Mouse (Mus musculus): ENCODE measurements around the gene Fbxl12. TPM values are rescaled to one million over a fixed set of nuclear protein-coding genes. Genes with fewer than 3 reads are reported as not detected.
A peak's percentile ranks its signal among the peaks of the same experiment; 100 is the strongest.

The Fbxl12 gene
- polyA plus RNA-seq, 1 experiment from 2014 or later = 9.1 TPM

DNA sequence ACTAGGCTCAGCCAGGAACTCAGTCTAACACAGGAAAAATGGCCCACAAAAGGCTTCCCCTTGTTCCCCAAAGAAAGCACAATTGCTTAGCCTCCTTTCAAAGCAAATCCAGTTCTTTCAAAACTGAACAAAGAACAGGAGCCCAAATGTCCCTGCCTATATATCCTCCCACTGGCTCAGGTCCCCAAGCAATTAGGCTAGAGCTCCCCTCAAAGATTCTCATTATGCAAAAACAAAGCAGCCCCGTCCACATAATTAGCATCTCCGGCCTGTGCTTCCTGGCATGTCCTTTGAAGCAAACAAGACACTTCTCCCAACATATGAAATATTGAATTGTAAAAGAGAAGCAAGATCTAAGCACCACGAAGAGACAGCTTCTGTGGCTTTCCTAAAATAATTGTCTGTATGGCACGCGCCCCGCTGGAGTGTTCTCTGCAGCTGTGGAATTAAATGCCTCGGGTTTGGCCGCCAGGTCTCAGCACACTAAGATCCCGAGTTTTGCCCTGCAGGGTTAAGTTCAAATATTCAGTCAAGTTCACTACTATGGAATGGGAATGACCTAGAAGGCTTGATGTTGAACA, 35.9 kb upstream of the Fbxl12 start:
- Histone ChIP-seq H3K9ac (ENCODE audit: low read depth, low read length) (no peak overlapping the region), H3K27me3 (replicated peaks; ENCODE audit: control insufficient read depth, insufficient read depth, low read length) (no peaks in the 10 kb centered on the region), H3K4me2 (no peak overlapping the region), H3K9me3 (ENCODE audit: control insufficient read depth, low read length) (no peaks in the 10 kb centered on the region), H3K27ac (ENCODE audit: low read depth, low read length) (no peak overlapping the region), H3K36me3 (ENCODE audit: control insufficient read depth, insufficient read depth, low read length) (no peaks in the 10 kb centered on the region), H3K4me3 (ENCODE audit: low read depth, low read length) (no peak overlapping the region), H3K4me1 (replicated peaks; ENCODE audit: control insufficient read depth, insufficient read depth, low read length) (no peaks in the 10 kb centered on the region)
- ATAC-seq (replicated peaks; ENCODE audit: low FRiP score) = no peak
- WGBS = 78% methylated on average over 9 of the region's 9 CpGs
- DNase-seq (ENCODE audit: low spot score) = no peak

DNA sequence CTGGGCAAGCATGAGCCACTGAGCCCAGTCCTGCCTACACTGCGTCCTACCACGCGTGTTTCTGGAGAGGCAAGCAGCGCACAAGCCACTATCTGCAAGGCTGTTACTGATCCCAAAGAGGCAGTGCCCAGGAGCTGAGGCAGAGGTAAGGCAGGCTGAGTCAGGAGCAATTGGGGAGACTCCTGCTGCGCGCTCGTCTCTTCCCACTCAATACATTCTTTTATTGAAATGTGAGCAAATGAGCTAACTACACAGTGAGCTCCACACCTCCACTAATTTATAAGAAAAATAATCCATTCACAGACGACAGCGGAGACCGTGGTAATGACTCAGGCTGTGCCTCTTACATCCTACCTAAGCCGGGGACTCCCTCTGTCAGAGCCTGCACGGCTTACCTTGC, 33.3 kb upstream of the Fbxl12 start:
- no peak overlapping the region for H3K9ac ChIP-seq (ENCODE audit: low read depth, low read length)
- DNase-seq (ENCODE audit: low spot score) (no peak), ATAC-seq (replicated peaks; ENCODE audit: low FRiP score) (no peak)
- no peak overlapping the region for H3K4me3 ChIP-seq (ENCODE audit: low read depth, low read length)
- H3K27ac ChIP-seq (ENCODE audit: low read depth, low read length) = no peak overlapping the region
- H3K4me2 ChIP-seq = no peak overlapping the region
- H3K27me3 ChIP-seq (replicated peaks; ENCODE audit: control insufficient read depth, insufficient read depth, low read length) = no peaks in the 10 kb centered on the region
- WGBS = 87% methylated on average over 12 of the region's 12 CpGs
- no peaks in the 10 kb centered on the region for H3K9me3 ChIP-seq (ENCODE audit: control insufficient read depth, low read length)
- H3K36me3 ChIP-seq (ENCODE audit: control insufficient read depth, insufficient read depth, low read length) = no peaks in the 10 kb centered on the region
- no peaks in the 10 kb centered on the region for H3K4me1 ChIP-seq (replicated peaks; ENCODE audit: control insufficient read depth, insufficient read depth, low read length)

DNA sequence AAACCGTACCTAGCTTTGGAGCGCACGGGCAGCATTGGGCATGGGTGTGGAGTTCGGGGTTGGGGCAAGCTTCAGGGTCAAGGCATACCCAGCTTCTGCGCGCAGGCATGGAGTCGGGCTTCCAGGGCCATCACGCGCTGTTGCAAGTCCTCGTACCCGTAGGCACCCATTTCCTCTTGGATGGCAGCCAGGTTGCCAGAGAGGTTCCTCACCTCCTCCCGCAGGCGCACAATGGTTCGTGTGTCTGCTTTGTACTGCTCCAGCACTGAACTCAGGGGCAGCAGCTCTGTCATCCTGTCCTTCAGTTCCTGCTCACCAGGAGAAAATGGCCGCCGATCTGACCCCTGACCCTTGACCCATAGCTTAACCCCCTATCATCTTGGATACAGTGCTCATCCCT, 27.5 kb upstream of the Fbxl12 start:
- H3K9me3 ChIP-seq (ENCODE audit: control insufficient read depth, low read length) = no peaks in the 10 kb centered on the region

DNA sequence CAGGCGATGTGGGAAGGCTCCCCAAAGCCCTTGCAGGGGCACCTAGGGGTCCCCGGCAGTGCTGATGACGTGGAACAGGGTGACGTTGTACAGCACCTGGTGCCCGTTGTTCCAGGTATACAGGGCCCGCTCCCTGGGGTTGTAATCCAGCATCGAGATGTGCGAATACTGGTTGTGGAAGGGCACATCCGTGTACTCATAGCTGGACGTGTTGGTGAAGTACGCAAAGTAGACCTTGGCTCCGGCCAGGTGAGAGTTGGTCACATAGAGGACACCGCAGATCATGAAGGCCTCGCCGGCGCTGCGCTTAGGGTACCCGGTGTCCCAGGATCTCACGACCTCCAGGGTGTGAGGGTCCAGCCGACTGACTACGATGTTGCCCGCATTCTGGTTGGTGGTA, 23.5 kb upstream of the Fbxl12 start:
- H3K4me3 ChIP-seq (ENCODE audit: low read depth, low read length) = no peak overlapping the region
- H3K36me3 ChIP-seq (ENCODE audit: control insufficient read depth, insufficient read depth, low read length) = peaks cover 17% of the 10 kb centered on the region
- no peaks in the 10 kb centered on the region for H3K9me3 ChIP-seq (ENCODE audit: control insufficient read depth, low read length)
- H3K27me3 ChIP-seq (replicated peaks; ENCODE audit: control insufficient read depth, insufficient read depth, low read length) = no peaks in the 10 kb centered on the region
- no peak overlapping the region for H3K27ac ChIP-seq (ENCODE audit: low read depth, low read length)
- H3K4me2 ChIP-seq = no peak overlapping the region
- H3K4me1 ChIP-seq (replicated peaks; ENCODE audit: control insufficient read depth, insufficient read depth, low read length) = peaks cover 11% of the 10 kb centered on the region
- WGBS = 90% methylated on average over 22 of the region's 22 CpGs
- ATAC-seq (replicated peaks; ENCODE audit: low FRiP score) (no peak), DNase-seq (ENCODE audit: low spot score) (no peak)
- no peak overlapping the region for H3K9ac ChIP-seq (ENCODE audit: low read depth, low read length)

More for the DNA sequence above, 27.5 kb upstream of the Fbxl12 start:
- H3K27me3 ChIP-seq (replicated peaks; ENCODE audit: control insufficient read depth, insufficient read depth, low read length) = no peaks in the 10 kb centered on the region
- no peaks in the 10 kb centered on the region; the same call in 1 of the 2 replicates for H3K4me1 ChIP-seq (replicated peaks; ENCODE audit: control insufficient read depth, insufficient read depth, low read length)
- WGBS = 89% methylated on average over 16 of the region's 16 CpGs
- no peak overlapping the region for H3K27ac ChIP-seq (ENCODE audit: low read depth, low read length)
- H3K4me2 ChIP-seq = no peak overlapping the region
- H3K9ac ChIP-seq (ENCODE audit: low read depth, low read length) = no peak overlapping the region
- H3K36me3 ChIP-seq (ENCODE audit: control insufficient read depth, insufficient read depth, low read length) = no peaks in the 10 kb centered on the region
- H3K4me3 ChIP-seq (ENCODE audit: low read depth, low read length) = no peak overlapping the region
- DNase-seq (ENCODE audit: low spot score) = no peak
- ATAC-seq (replicated peaks; ENCODE audit: low FRiP score) = no peak

DNA sequence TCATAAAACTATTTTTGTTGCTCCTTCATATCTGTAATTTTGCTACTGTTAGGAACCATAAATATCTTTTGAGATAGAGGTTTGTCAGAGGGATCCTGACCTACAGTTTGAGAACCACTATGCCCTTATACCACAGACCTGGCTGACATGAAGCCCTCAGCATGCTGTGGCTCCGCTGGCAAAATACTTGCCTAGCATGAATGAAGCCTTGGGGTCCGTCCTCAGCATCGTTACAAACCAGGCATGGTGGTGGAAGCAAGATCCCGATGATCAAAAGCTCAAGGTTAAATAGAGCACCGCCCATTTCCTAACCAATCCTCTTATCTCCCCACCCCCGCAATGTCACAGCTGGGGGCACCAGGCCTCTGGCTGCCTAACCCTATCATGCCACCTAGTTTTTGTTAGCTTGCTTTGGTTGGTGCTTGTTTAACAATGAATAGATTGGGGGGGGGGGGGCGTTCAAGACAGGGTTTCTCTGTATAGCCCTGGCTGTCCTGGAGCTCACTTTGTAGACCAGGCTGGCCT, 22.0 kb upstream of the Fbxl12 start:
- H3K27me3 ChIP-seq (replicated peaks; ENCODE audit: control insufficient read depth, insufficient read depth, low read length) = no peaks in the 10 kb centered on the region
- no peak overlapping the region for H3K4me3 ChIP-seq (ENCODE audit: low read depth, low read length)
- H3K4me1 ChIP-seq (replicated peaks; ENCODE audit: control insufficient read depth, insufficient read depth, low read length) = peaks cover 11% of the 10 kb centered on the region
- DNase-seq (ENCODE audit: low spot score) (no peak), ATAC-seq (replicated peaks; ENCODE audit: low FRiP score) (peak; percentile 62)
- peaks cover 30% of the 10 kb centered on the region for H3K36me3 ChIP-seq (ENCODE audit: control insufficient read depth, insufficient read depth, low read length)
- H3K9me3 ChIP-seq (ENCODE audit: control insufficient read depth, low read length) = no peaks in the 10 kb centered on the region
- 8% methylated on average over 7 of the region's 7 CpGs for WGBS
- H3K9ac ChIP-seq (ENCODE audit: low read depth, low read length) = no peak overlapping the region
- no peak overlapping the region for H3K27ac ChIP-seq (ENCODE audit: low read depth, low read length)
- H3K4me2 ChIP-seq = peak overlapping the region; percentile 33; the same call in 1 of the 2 replicates

DNA sequence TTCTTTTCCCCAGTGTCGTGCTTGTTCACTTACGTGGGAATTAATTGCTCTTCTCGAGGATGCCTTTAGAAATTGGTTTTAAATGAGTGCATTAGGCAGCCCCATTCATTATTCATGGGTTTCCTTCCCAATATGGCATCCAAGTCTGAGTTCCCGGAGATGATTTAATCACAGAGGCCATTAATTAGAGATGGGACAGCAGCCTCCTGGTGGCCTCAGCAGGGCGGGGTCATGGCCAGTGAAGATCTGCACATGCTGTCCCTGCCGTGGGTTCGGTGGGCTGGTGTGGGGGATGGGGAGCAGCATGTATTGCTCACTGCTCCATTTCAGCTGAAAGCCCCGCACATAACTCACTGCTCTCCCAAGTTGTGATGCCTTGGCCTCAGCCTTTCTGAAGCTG, 21.4 kb upstream of the Fbxl12 start:
- peaks cover 11% of the 10 kb centered on the region for H3K4me1 ChIP-seq (replicated peaks; ENCODE audit: control insufficient read depth, insufficient read depth, low read length)
- H3K4me2 ChIP-seq = no peak overlapping the region
- H3K4me3 ChIP-seq (ENCODE audit: low read depth, low read length) = no peak overlapping the region
- no peaks in the 10 kb centered on the region for H3K27me3 ChIP-seq (replicated peaks; ENCODE audit: control insufficient read depth, insufficient read depth, low read length)
- 32% methylated on average over 8 of the region's 8 CpGs for WGBS
- H3K36me3 ChIP-seq (ENCODE audit: control insufficient read depth, insufficient read depth, low read length) = peaks cover 33% of the 10 kb centered on the region
- no peaks in the 10 kb centered on the region for H3K9me3 ChIP-seq (ENCODE audit: control insufficient read depth, low read length)
- ATAC-seq (replicated peaks; ENCODE audit: low FRiP score) (no peak), DNase-seq (ENCODE audit: low spot score) (no peak)
- H3K27ac ChIP-seq (ENCODE audit: low read depth, low read length) = no peak overlapping the region
- H3K9ac ChIP-seq (ENCODE audit: low read depth, low read length) = no peak overlapping the region

DNA sequence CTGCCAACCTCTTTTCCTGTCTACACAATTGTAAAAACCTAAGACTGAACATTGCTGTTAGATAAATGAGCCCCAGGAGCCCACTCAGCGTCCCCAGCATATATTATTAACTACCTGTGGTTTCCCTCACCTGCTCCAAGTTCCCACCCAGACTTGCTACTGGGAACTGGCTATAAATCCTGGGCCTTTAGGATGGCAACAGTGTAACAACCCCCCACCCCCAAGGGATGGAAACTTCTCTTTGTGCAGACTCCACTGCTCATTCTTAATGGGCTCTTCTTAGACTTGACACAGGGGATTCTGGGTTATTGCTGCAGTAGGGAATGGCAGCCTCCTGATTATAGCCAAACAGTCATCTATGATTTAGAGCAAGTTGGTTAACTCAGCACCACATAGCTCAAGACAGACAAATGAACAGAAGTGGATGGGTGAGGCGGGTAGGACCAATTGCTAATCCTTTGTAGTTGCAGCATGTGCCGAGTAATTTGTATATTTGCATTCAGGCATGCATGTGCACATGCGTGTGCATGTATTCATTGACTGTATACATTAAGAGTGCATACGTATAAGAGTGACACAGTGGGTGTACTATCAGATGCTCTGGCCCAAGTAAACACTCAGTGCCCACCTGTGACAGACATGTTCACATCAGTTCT, 20.5 kb upstream of the Fbxl12 start:
- peaks cover 38% of the 10 kb centered on the region for H3K36me3 ChIP-seq (ENCODE audit: control insufficient read depth, insufficient read depth, low read length)

DNA sequence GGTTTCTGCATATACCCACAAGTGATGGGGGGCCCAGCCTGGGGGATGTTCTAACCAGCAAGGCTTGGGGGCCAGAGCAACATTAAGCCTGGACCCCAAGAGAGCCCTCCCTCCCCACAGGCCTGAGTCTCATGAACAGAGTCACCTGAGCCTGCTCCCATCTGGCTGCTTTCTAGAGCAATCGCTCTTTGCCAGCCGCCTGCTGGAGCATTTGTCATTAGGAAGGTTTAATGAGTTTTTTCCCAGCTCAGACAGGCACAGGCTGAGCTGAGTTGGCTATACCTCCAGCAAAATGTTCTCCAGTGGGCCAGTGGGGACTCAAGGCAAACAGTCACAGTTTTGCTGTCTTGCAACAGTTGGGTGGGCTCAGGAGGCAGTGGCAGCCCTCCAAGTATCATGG, 19.8 kb upstream of the Fbxl12 start:
- no peak for DNase-seq (ENCODE audit: low spot score)
- Histone ChIP-seq H3K9ac (ENCODE audit: low read depth, low read length) (no peak overlapping the region), H3K4me3 (ENCODE audit: low read depth, low read length) (no peak overlapping the region), H3K27me3 (replicated peaks; ENCODE audit: control insufficient read depth, insufficient read depth, low read length) (no peaks in the 10 kb centered on the region), H3K27ac (ENCODE audit: low read depth, low read length) (no peak overlapping the region), H3K9me3 (ENCODE audit: control insufficient read depth, low read length) (no peaks in the 10 kb centered on the region), H3K4me1 (replicated peaks; ENCODE audit: control insufficient read depth, insufficient read depth, low read length) (peaks cover 11% of the 10 kb centered on the region), H3K36me3 (ENCODE audit: control insufficient read depth, insufficient read depth, low read length) (peaks cover 44% of the 10 kb centered on the region), H3K4me2 (no peak overlapping the region)
- ATAC-seq (replicated peaks; ENCODE audit: low FRiP score) = no peak
- WGBS = 79% methylated on average over 2 of the region's 2 CpGs

More for the DNA sequence above, 20.5 kb upstream of the Fbxl12 start:
- H3K27me3 ChIP-seq (replicated peaks; ENCODE audit: control insufficient read depth, insufficient read depth, low read length) = no peaks in the 10 kb centered on the region
- no peak for DNase-seq (ENCODE audit: low spot score)
- no peak overlapping the region for H3K9ac ChIP-seq (ENCODE audit: low read depth, low read length)
- H3K27ac ChIP-seq (ENCODE audit: low read depth, low read length) = no peak overlapping the region
- ATAC-seq (replicated peaks; ENCODE audit: low FRiP score) = no peak
- WGBS = 85% methylated on average over 5 of the region's 5 CpGs
- no peaks in the 10 kb centered on the region for H3K9me3 ChIP-seq (ENCODE audit: control insufficient read depth, low read length)
- H3K4me3 ChIP-seq (ENCODE audit: low read depth, low read length) = no peak overlapping the region
- peaks cover 11% of the 10 kb centered on the region for H3K4me1 ChIP-seq (replicated peaks; ENCODE audit: control insufficient read depth, insufficient read depth, low read length)
- H3K4me2 ChIP-seq = no peak overlapping the region

DNA sequence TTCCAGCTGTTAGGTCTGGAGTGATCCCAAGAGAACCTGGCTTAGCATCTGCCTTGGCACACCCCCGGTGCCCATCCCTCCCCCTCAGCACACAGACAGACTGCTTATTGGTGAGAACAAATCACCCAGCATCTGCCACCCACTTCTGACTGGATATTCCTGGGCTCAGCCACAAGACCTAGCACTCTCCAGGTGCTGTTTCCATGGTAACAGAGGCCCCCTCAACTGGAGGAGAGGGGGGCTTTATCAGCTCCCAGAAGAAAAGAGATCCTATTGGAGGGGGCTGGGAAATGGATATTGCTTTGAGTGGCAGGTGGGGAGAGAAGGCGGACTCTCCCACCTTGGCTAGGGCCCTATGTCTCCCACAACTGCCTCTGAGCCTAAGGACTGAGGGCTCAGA, 19.4 kb upstream of the Fbxl12 start:
- H3K4me2 ChIP-seq = no peak overlapping the region
- no peak overlapping the region for H3K9ac ChIP-seq (ENCODE audit: low read depth, low read length)
- H3K4me1 ChIP-seq (replicated peaks; ENCODE audit: control insufficient read depth, insufficient read depth, low read length) = peaks cover 11% of the 10 kb centered on the region
- no peak overlapping the region for H3K4me3 ChIP-seq (ENCODE audit: low read depth, low read length)
- H3K27me3 ChIP-seq (replicated peaks; ENCODE audit: control insufficient read depth, insufficient read depth, low read length) = no peaks in the 10 kb centered on the region
- ATAC-seq (replicated peaks; ENCODE audit: low FRiP score) (no peak), DNase-seq (ENCODE audit: low spot score) (no peak)
- H3K9me3 ChIP-seq (ENCODE audit: control insufficient read depth, low read length) = no peaks in the 10 kb centered on the region
- no peak overlapping the region for H3K27ac ChIP-seq (ENCODE audit: low read depth, low read length)
- peaks cover 47% of the 10 kb centered on the region for H3K36me3 ChIP-seq (ENCODE audit: control insufficient read depth, insufficient read depth, low read length)
- 91% methylated on average over 2 of the region's 2 CpGs for WGBS
